Mouse (Mus musculus): Measurements from ENCODE around the gene Chrnd. TPM values are rescaled to one million over a fixed set of nuclear protein-coding genes. Genes with fewer than 3 reads are reported as not detected.
A peak's percentile ranks its signal among the peaks of the same experiment; 100 is the strongest.

Chrnd gene
- polyA plus RNA-seq, 1 experiment from 2014 or later, result 0.31 TPM

GRCm38 (mm10) chr1:87211431-87211830 is 21.0 kb downstream of the Chrnd start:
- Histone ChIP-seq H3K9ac (no peak overlapping the region), H3K4me1 (replicated peaks) (peaks cover 26% of the 10 kb centered on the region), H3K4me3 (no peak overlapping the region), H3K27me3 (peaks cover 17% of the 10 kb centered on the region), H3K27ac (replicated peaks) (no peak overlapping the region), H3K4me2 (no peak overlapping the region), H3K9me3 (no peaks in the 10 kb centered on the region), H3K36me3 (no peaks in the 10 kb centered on the region)
- ATAC-seq (ENCODE audit: low read depth), result no peak
- WGBS, result 89% methylated on average over 4 of the region's 4 CpGs

- Histone ChIP-seq H3K4me2 (peak within 1 kb of the TSS; percentile 82), H3K9ac (peak within 1 kb of the TSS; percentile 95), H3K4me3 (peak within 1 kb of the TSS; percentile 70), H3K9me3 (no peaks in the 10 kb centered on the region), H3K36me3 (no peaks in the 10 kb centered on the region), H3K27me3 (no peaks in the 10 kb centered on the region), H3K4me1 (replicated peaks) (peaks cover 44% of the 10 kb centered on the region), H3K27ac (replicated peaks) (peak within 1 kb of the TSS; percentile 99)
- peak; percentile 97 for ATAC-seq (ENCODE audit: low read depth)
- WGBS, result 1% methylated on average over 98 of the region's 99 CpGs
Measured at GRCm38 (mm10) chr1:87213735-87214704, 23.6 kb downstream of the Chrnd start, which contains the start of gene Eif4e2. Eif4e2 (plus strand) TSS chr1:87213914.

GRCm38 (mm10) chr1:87214748-87215147 is 24.3 kb downstream of the Chrnd start:
- peak overlapping the region; percentile 82 for H3K4me2 ChIP-seq
- H3K27me3 ChIP-seq, result no peaks in the 10 kb centered on the region
- peak overlapping the region; percentile 99 for H3K27ac ChIP-seq (replicated peaks)
- peaks cover 44% of the 10 kb centered on the region for H3K4me1 ChIP-seq (replicated peaks)
- WGBS, result 33% methylated on average over 4 of the region's 4 CpGs
- no peak for ATAC-seq (ENCODE audit: low read depth)
- peaks cover 5% of the 10 kb centered on the region for H3K36me3 ChIP-seq
- H3K9ac ChIP-seq, result peak overlapping the region; percentile 95
- no peaks in the 10 kb centered on the region for H3K9me3 ChIP-seq
- peak overlapping the region; percentile 70 for H3K4me3 ChIP-seq

- H3K27ac ChIP-seq (replicated peaks), result no peak overlapping the region
- H3K4me3 ChIP-seq, result no peak overlapping the region
- peaks cover 41% of the 10 kb centered on the region for H3K4me1 ChIP-seq (replicated peaks)
- no peaks in the 10 kb centered on the region for H3K9me3 ChIP-seq
- H3K4me2 ChIP-seq, result no peak overlapping the region
- peaks cover 37% of the 10 kb centered on the region for H3K36me3 ChIP-seq
- no peak overlapping the region for H3K9ac ChIP-seq
- no peaks in the 10 kb centered on the region for H3K27me3 ChIP-seq
- WGBS, result 66% methylated on average over 3 of the region's 3 CpGs
- ATAC-seq (ENCODE audit: low read depth), result no peak
Measured at GRCm38 (mm10) chr1:87217938-87218337, 27.5 kb downstream of the Chrnd start.

GRCm38 (mm10) chr1:87225739-87226138 is 35.3 kb downstream of the Chrnd start:
- H3K27ac ChIP-seq (replicated peaks), result no peak overlapping the region
- no peaks in the 10 kb centered on the region for H3K9me3 ChIP-seq
- peaks cover 99% of the 10 kb centered on the region for H3K36me3 ChIP-seq
- no peak overlapping the region for H3K9ac ChIP-seq
- no peaks in the 10 kb centered on the region for H3K27me3 ChIP-seq
- H3K4me3 ChIP-seq, result no peak overlapping the region
- no peak for ATAC-seq (ENCODE audit: low read depth)
- no peak overlapping the region for H3K4me2 ChIP-seq
- H3K4me1 ChIP-seq (replicated peaks), result no peaks in the 10 kb centered on the region
- 97% methylated on average over 8 of the region's 8 CpGs for WGBS

GRCm38 (mm10) chr1:87226409-87227159 is 36.2 kb downstream of the Chrnd start:
- Histone ChIP-seq H3K27ac (replicated peaks) (no peak overlapping the region), H3K4me3 (no peak overlapping the region), H3K27me3 (no peaks in the 10 kb centered on the region), H3K36me3 (peaks cover 98% of the 10 kb centered on the region), H3K9ac (no peak overlapping the region), H3K9me3 (no peaks in the 10 kb centered on the region), H3K4me2 (no peak overlapping the region), H3K4me1 (replicated peaks) (no peaks in the 10 kb centered on the region)
- no peak for ATAC-seq (ENCODE audit: low read depth)
- 97% methylated on average over 1 of the region's 1 CpGs for WGBS

GRCm38 (mm10) chr1:87227160-87227550 is 36.7 kb downstream of the Chrnd start:
- no peak overlapping the region for H3K27ac ChIP-seq (replicated peaks)

GRCm38 (mm10) chr1:87230606-87231005 is 40.2 kb downstream of the Chrnd start:
- Histone ChIP-seq H3K36me3 (peaks cover 99% of the 10 kb centered on the region), H3K27ac (replicated peaks) (no peak overlapping the region), H3K4me2 (no peak overlapping the region), H3K4me3 (no peak overlapping the region), H3K9me3 (no peaks in the 10 kb centered on the region), H3K4me1 (replicated peaks) (no peaks in the 10 kb centered on the region), H3K9ac (no peak overlapping the region), H3K27me3 (no peaks in the 10 kb centered on the region)
- no peak for ATAC-seq (ENCODE audit: low read depth)
- 67% methylated on average over 5 of the region's 5 CpGs for WGBS

More at GRCm38 (mm10) chr1:87227160-87227550, 36.7 kb downstream of the Chrnd start:
- 72% methylated on average over 3 of the region's 3 CpGs for WGBS
- no peak overlapping the region for H3K4me2 ChIP-seq
- H3K36me3 ChIP-seq, result peaks cover 98% of the 10 kb centered on the region
- no peaks in the 10 kb centered on the region for H3K4me1 ChIP-seq (replicated peaks)
- ATAC-seq (ENCODE audit: low read depth), result no peak
- H3K27me3 ChIP-seq, result no peaks in the 10 kb centered on the region
- H3K9ac ChIP-seq, result no peak overlapping the region
- no peak overlapping the region for H3K4me3 ChIP-seq
- no peaks in the 10 kb centered on the region for H3K9me3 ChIP-seq

- Histone ChIP-seq H3K9ac (no peak overlapping the region), H3K27me3 (no peaks in the 10 kb centered on the region), H3K36me3 (peaks cover 99% of the 10 kb centered on the region), H3K27ac (replicated peaks) (no peak overlapping the region), H3K4me3 (no peak overlapping the region), H3K9me3 (no peaks in the 10 kb centered on the region), H3K4me2 (no peak overlapping the region), H3K4me1 (replicated peaks) (no peaks in the 10 kb centered on the region)
- no peak for ATAC-seq (ENCODE audit: low read depth)
- 82% methylated on average over 7 of the region's 7 CpGs for WGBS
Measured at GRCm38 (mm10) chr1:87232197-87232596, 41.8 kb downstream of the Chrnd start.

- Histone ChIP-seq H3K9me3 (no peaks in the 10 kb centered on the region), H3K27ac (replicated peaks) (no peak overlapping the region), H3K36me3 (peaks cover 57% of the 10 kb centered on the region), H3K27me3 (no peaks in the 10 kb centered on the region), H3K4me1 (replicated peaks) (no peaks in the 10 kb centered on the region), H3K9ac (no peak overlapping the region), H3K4me3 (no peak overlapping the region), H3K4me2 (no peak overlapping the region)
- ATAC-seq (ENCODE audit: low read depth), result no peak
- 82% methylated on average over 8 of the region's 8 CpGs for WGBS
Measured at GRCm38 (mm10) chr1:87239056-87239455, 48.6 kb downstream of the Chrnd start.

- Histone ChIP-seq H3K4me3 (no peak overlapping the region), H3K9me3 (no peaks in the 10 kb centered on the region), H3K27me3 (no peaks in the 10 kb centered on the region), H3K4me1 (replicated peaks) (no peaks in the 10 kb centered on the region), H3K27ac (replicated peaks) (no peak overlapping the region), H3K9ac (no peak overlapping the region), H3K36me3 (peaks cover 20% of the 10 kb centered on the region), H3K4me2 (no peak overlapping the region)
- no peak for ATAC-seq (ENCODE audit: low read depth)
- 95% methylated on average over 8 of the region's 8 CpGs for WGBS
Measured at GRCm38 (mm10) chr1:87243021-87243420, 52.6 kb downstream of the Chrnd start.

GRCm38 (mm10) chr1:87245430-87245829 is 55.0 kb downstream of the Chrnd start:
- Histone ChIP-seq H3K9me3 (no peaks in the 10 kb centered on the region), H3K9ac (no peak overlapping the region), H3K4me1 (replicated peaks) (no peaks in the 10 kb centered on the region), H3K27ac (replicated peaks) (no peak overlapping the region), H3K4me3 (no peak overlapping the region), H3K36me3 (0 out of 2 replicates have a peak, but pooled peaks cover under 1% of the 10 kb centered on the region), H3K27me3 (no peaks in the 10 kb centered on the region), H3K4me2 (no peak overlapping the region)
- ATAC-seq (ENCODE audit: low read depth), result no peak
- 50% methylated on average over 1 of the region's 1 CpGs for WGBS
